Mouse (Mus musculus): ENCODE data around the gene Ckap4. TPM values are rescaled to one million over a fixed set of nuclear protein-coding genes. Genes with fewer than 3 reads are reported as not detected.
"Not testable (repeated sequence)": the region's sequence is repeated elsewhere in the genome, so short reads cannot be mapped to it uniquely, and the experiment has no call there.

Gene Ckap4
- polyA plus RNA-seq, 1 experiment, result 58.8 TPM

- H3K36me3 ChIP-seq (ENCODE audit: control insufficient read depth, insufficient read depth), result peaks cover 25% of the 10 kb centered on the region
- H3K79me2 ChIP-seq (ENCODE audit: control insufficient read depth, insufficient read depth), result peaks cover 41% of the 10 kb centered on the region
- no peak for TF ChIP-seq E2F4 (IDR thresholded peaks at IDR 0.05; ENCODE audit: insufficient read depth)
- H3K4me2 ChIP-seq (ENCODE audit: low read depth), result no peak overlapping the region
- no peaks in the 10 kb centered on the region for H3K27me3 ChIP-seq (ENCODE audit: control insufficient read depth, insufficient read depth, insufficient read length)
- H3K4me3 ChIP-seq, result no peak overlapping the region
- no peak overlapping the region for H3ac ChIP-seq (ENCODE audit: control insufficient read depth, insufficient read length)
Observed at GRCm38 (mm10) chr10:84527070-84527469, 6.8 kb downstream of the Ckap4 start.

- H3K36me3 ChIP-seq (ENCODE audit: control insufficient read depth, insufficient read depth), result peaks cover 25% of the 10 kb centered on the region
- no peak for TF ChIP-seq POLR2AphosphoS2 (IDR thresholded peaks at IDR 0.05; ENCODE audit: insufficient read length, low read depth)
- no peak for TF ChIP-seq TCF3 (IDR thresholded peaks at IDR 0.05; ENCODE audit: insufficient read length, low read depth)
- no peak for TF ChIP-seq POLR2A (IDR thresholded peaks at IDR 0.05; ENCODE audit: insufficient read length, low read depth)
- TF ChIP-seq CEBPB (IDR thresholded peaks at IDR 0.05; ENCODE audit: insufficient read depth, poor library complexity, severe bottlenecking), result no peak
- no peak for TF ChIP-seq REST (IDR thresholded peaks at IDR 0.05; ENCODE audit: insufficient read depth, insufficient read length)
- no peak for TF ChIP-seq USF1 (IDR thresholded peaks at IDR 0.05; ENCODE audit: low read depth)
- no peak for TF ChIP-seq MYOD1 (IDR thresholded peaks at IDR 0.05; ENCODE audit: control insufficient read depth in 1 of 3, insufficient read length in 2 of 3, low read depth in 2 of 3)
- no peak for TF ChIP-seq TCF12 (IDR thresholded peaks at IDR 0.05; ENCODE audit: insufficient read depth, poor library complexity, severe bottlenecking)
- TF ChIP-seq MAX (IDR thresholded peaks at IDR 0.05; ENCODE audit: low read depth), result no peak
- no peak for TF ChIP-seq MYOG (IDR thresholded peaks at IDR 0.05; ENCODE audit: control insufficient read depth in 1 of 3, insufficient read depth in 1 of 3, insufficient read length in 2 of 3, low read depth in 2 of 3)
- no peak for TF ChIP-seq SRF (IDR thresholded peaks at IDR 0.05; ENCODE audit: control insufficient read depth, insufficient read length, low read depth)
- no peak for TF ChIP-seq E2F4 (IDR thresholded peaks at IDR 0.05; ENCODE audit: insufficient read depth)
- H3K4me3 ChIP-seq, result no peak overlapping the region
- H3K27me3 ChIP-seq (ENCODE audit: control insufficient read depth, insufficient read depth, insufficient read length), result no peaks in the 10 kb centered on the region
- no peak overlapping the region for H3K4me2 ChIP-seq (ENCODE audit: low read depth)
- peaks cover 35% of the 10 kb centered on the region for H3K79me2 ChIP-seq (ENCODE audit: control insufficient read depth, insufficient read depth)
- H3ac ChIP-seq (ENCODE audit: control insufficient read depth, insufficient read length), result no peak overlapping the region
Observed at GRCm38 (mm10) chr10:84526488-84526887, 7.4 kb downstream of the Ckap4 start.

GRCm38 (mm10) chr10:84523682-84524081 lies 10.2 kb downstream of the Ckap4 start:
- no peaks in the 10 kb centered on the region for H3K27me3 ChIP-seq (ENCODE audit: control insufficient read depth, insufficient read depth, insufficient read length)
- no peak for TF ChIP-seq POLR2A (IDR thresholded peaks at IDR 0.05; ENCODE audit: insufficient read length, low read depth)
- TF ChIP-seq CEBPB (IDR thresholded peaks at IDR 0.05; ENCODE audit: insufficient read depth, poor library complexity, severe bottlenecking), result no peak
- TF ChIP-seq POLR2AphosphoS2 (IDR thresholded peaks at IDR 0.05; ENCODE audit: insufficient read length, low read depth), result no peak
- no peak overlapping the region for H3K4me2 ChIP-seq (ENCODE audit: low read depth)
- H3ac ChIP-seq (ENCODE audit: control insufficient read depth, insufficient read length), result no peak overlapping the region
- H3K79me2 ChIP-seq (ENCODE audit: control insufficient read depth, insufficient read depth), result peaks cover 7% of the 10 kb centered on the region
- peaks cover 21% of the 10 kb centered on the region for H3K36me3 ChIP-seq (ENCODE audit: control insufficient read depth, insufficient read depth)
- H3K4me3 ChIP-seq, result no peak overlapping the region

GRCm38 (mm10) chr10:84516414-84516927 lies 17.4 kb downstream of the Ckap4 start:
- Histone ChIP-seq H3K27me3 (ENCODE audit: control insufficient read depth, insufficient read depth, insufficient read length) (no peaks in the 10 kb centered on the region), H3K4me3 (no peak overlapping the region)
- TF ChIP-seq SRF (IDR thresholded peaks at IDR 0.05; ENCODE audit: control insufficient read depth, insufficient read length, low read depth) (no peak), POLR2A (IDR thresholded peaks at IDR 0.05; ENCODE audit: insufficient read length, low read depth) (no peak), USF1 (IDR thresholded peaks at IDR 0.05; ENCODE audit: low read depth) (no peak), POLR2AphosphoS2 (IDR thresholded peaks at IDR 0.05; ENCODE audit: insufficient read length, low read depth) (no peak), TCF12 (IDR thresholded peaks at IDR 0.05; ENCODE audit: insufficient read depth, poor library complexity, severe bottlenecking) (no peak), MAX (IDR thresholded peaks at IDR 0.05; ENCODE audit: low read depth) (no peak), CEBPB (IDR thresholded peaks at IDR 0.05; ENCODE audit: insufficient read depth, poor library complexity, severe bottlenecking) (no peak), TCF3 (IDR thresholded peaks at IDR 0.05; ENCODE audit: insufficient read length, low read depth) (no peak), MYOG (IDR thresholded peaks at IDR 0.05; ENCODE audit: control insufficient read depth in 1 of 3, insufficient read depth in 1 of 3, insufficient read length in 2 of 3, low read depth in 2 of 3) (no peak), REST (IDR thresholded peaks at IDR 0.05; ENCODE audit: insufficient read depth, insufficient read length) (no peak), MYOD1 (IDR thresholded peaks at IDR 0.05; ENCODE audit: control insufficient read depth in 1 of 3, insufficient read length in 2 of 3, low read depth in 2 of 3) (no peak), E2F4 (IDR thresholded peaks at IDR 0.05; ENCODE audit: insufficient read depth) (no peak)

GRCm38 (mm10) chr10:84515980-84516379 lies 17.9 kb downstream of the Ckap4 start:
- not testable (repeated sequence) for H3ac ChIP-seq (ENCODE audit: control insufficient read depth, insufficient read length); H3K36me3 ChIP-seq (ENCODE audit: control insufficient read depth, insufficient read depth); H3K79me2 ChIP-seq (ENCODE audit: control insufficient read depth, insufficient read depth); H3K4me2 ChIP-seq (ENCODE audit: low read depth); H3K4me3 ChIP-seq; H3K27me3 ChIP-seq (ENCODE audit: control insufficient read depth, insufficient read depth, insufficient read length)

More at GRCm38 (mm10) chr10:84516414-84516927, 17.4 kb downstream of the Ckap4 start:
- Histone ChIP-seq H3K36me3 (ENCODE audit: control insufficient read depth, insufficient read depth) (no peaks in the 10 kb centered on the region), H3K79me2 (ENCODE audit: control insufficient read depth, insufficient read depth) (no peaks in the 10 kb centered on the region), H3K4me2 (ENCODE audit: low read depth) (no peak overlapping the region), H3ac (ENCODE audit: control insufficient read depth, insufficient read length) (no peak overlapping the region)

Measured in myocyte (in vitro differentiated cells).